8 mouse cellular contexts compared by ENCODE assay signal in genomic region chr9:72532381-72533088, GRCm38 (mm10). TPM values are rescaled to one million over a fixed set of nuclear protein-coding genes. Genes with fewer than 3 reads are reported as not detected.
DNase-seq lines count a peak whose midpoint lies in the region; ATAC-seq and TF ChIP-seq lines count a peak whose summit lies in the region.

No protein-coding gene starts in this region.

- no peak for TF ChIP-seq CTCF in left cerebral cortex, adult 2 months (IDR thresholded peaks at IDR 0.05)

- intact Hi-C loops in left cerebral cortex, adult 2 months (cut with DNase I): loop anchor here (5.0 kb wide), 3 partner anchors 75 to 255 kb away; partner anchors contain the start of gene Nedd4

- no peaks in the 10 kb centered on the region for H3K27me3 ChIP-seq in hindbrain, embryonic 14.5 days (ENCODE audit: control insufficient read depth, insufficient read depth, low read length)

- peak overlapping the region; percentile 100 for H3K27ac ChIP-seq in hindbrain, embryonic 14.5 days
- peak overlapping the region; percentile 96 for H3K27ac ChIP-seq in left cerebral cortex, adult 2 months

- H3K36me3 ChIP-seq in hindbrain, embryonic 14.5 days (replicated peaks; ENCODE audit: control insufficient read depth, insufficient read depth): no peaks in the 10 kb centered on the region

- ATAC-seq in hindbrain, embryonic 14.5 days (ENCODE audit: low FRiP score): peak; percentile 68

- H3K4me2 ChIP-seq in hindbrain, embryonic 14.5 days (replicated peaks): peak overlapping the region; percentile 63

- peak overlapping the region; percentile 95 for H3K4me3 ChIP-seq in hindbrain, embryonic 14.5 days (replicated peaks; ENCODE audit: low read length)
- H3K4me3 ChIP-seq in left cerebral cortex, adult 2 months: peak overlapping the region; percentile 96

- WGBS in hindbrain, embryonic 14.5 days: 1% methylated on average over 40 of the region's 55 CpGs

- H3K4me1 ChIP-seq in hindbrain, embryonic 14.5 days (replicated peaks; ENCODE audit: control insufficient read depth, insufficient read depth, low read length): peaks cover 20% of the 10 kb centered on the region

- DNase-seq in R1 (ENCODE audit: low read depth, low spot score): peak; percentile 72
- peak; percentile 71 to 76 for DNase-seq in cerebellum, postnatal 25 days
- DNase-seq in frontal cortex, postnatal 25 days (ENCODE audit: low spot score in 2 of 2): peak; percentile 38 to 44
- peak; percentile 72 for DNase-seq in hindbrain, embryonic 14.5 days (ENCODE audit: low spot score)
- peak; percentile 27 to 56 for DNase-seq in left cerebral cortex, adult 2 months (ENCODE audit: extremely low spot score in 1 of 2, low spot score in 2 of 2)
- peak; percentile 60 to 62 for DNase-seq in lung, postnatal 4 days
- peak; percentile 45 for DNase-seq in retina, postnatal 7 days (ENCODE audit: low read depth, low spot score)
- peak; percentile 17 to 39 for DNase-seq in urinary bladder, adult 18-20 months (ENCODE audit: low spot score in 2 of 2)

- no peaks in the 10 kb centered on the region for H3K9me3 ChIP-seq in hindbrain, embryonic 14.5 days (ENCODE audit: control insufficient read depth, low read length)

- H3K9ac ChIP-seq in hindbrain, embryonic 14.5 days: peak overlapping the region; percentile 98

RNA-seq across cellular contexts. Expression of gene Rfx7, which starts 0.5 kb away (rescaled TPM):
- 24.1 and 24.5 TPM in 2 replicates for polyA plus RNA-seq in hindbrain, embryonic 14.5 days (2014; fragmentation: Nextera tagmentation; extraction: Ambion mirVana)
- 10 to 100 TPM; 29.3 to 32.5 TPM for total RNA-seq in left cerebral cortex, adult 2 months (2021)

RNA-seq across cellular contexts. Expression of gene Tex9, which starts 40.5 kb away (rescaled TPM):
- 25.4 and 35.9 TPM in 2 replicates for polyA plus RNA-seq in hindbrain, embryonic 14.5 days (2014; fragmentation: Nextera tagmentation; extraction: Ambion mirVana)
- 10 to 100 TPM; 11.2 to 12.8 TPM for total RNA-seq in left cerebral cortex, adult 2 months (2021)

Comparison
In these comparisons a context has a peak if more than half of its experiments do, and no peak if none do; other contexts are left out.
1. Peak in every context shown above with its lines: DNase-seq, ATAC-seq, H3K4me3 ChIP-seq and H3K27ac ChIP-seq.